Mouse (Mus musculus): ENCODE measurements around the gene Cyfip2.

GRCm38 (mm10) chr11:46326271-46327015 is 13.8 kb upstream of the Cyfip2 start:
- TF ChIP-seq GATA1 (IDR thresholded peaks at IDR 0.05; ENCODE audit: borderline replicate concordance, low read length) (no peak), FLI1 (IDR thresholded peaks at IDR 0.05; ENCODE audit: low read length) (no peak)
